Mouse (Mus musculus): ENCODE measurements around the gene Ess2. TPM values are rescaled to one million over a fixed set of nuclear protein-coding genes. Genes with fewer than 3 reads are reported as not detected.

The Ess2 gene
- total RNA-seq, 4 experiments from 2014 or later, result 16.9 to 28.8 (median 22.5) TPM

DNA sequence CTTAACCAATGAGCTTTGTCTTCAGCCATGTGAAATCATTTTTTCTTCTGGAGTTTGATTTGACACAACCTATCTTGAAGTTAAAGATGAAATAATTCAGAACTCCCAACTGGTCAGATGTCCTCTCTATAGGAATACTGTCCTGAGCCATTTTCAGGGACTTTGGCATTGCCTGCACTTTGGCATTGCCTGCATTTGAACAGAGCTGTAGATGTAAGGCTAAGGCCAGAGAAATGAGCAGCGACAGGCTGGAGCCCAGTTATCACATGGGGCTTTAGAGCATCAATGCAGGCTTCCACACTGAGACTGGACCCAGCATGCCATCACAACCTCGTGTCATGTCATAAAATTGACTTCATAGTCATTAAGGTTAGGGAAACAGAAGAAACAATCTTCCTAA lies 57.9 kb downstream of the Ess2 start:
- no peak for DNase-seq

DNA sequence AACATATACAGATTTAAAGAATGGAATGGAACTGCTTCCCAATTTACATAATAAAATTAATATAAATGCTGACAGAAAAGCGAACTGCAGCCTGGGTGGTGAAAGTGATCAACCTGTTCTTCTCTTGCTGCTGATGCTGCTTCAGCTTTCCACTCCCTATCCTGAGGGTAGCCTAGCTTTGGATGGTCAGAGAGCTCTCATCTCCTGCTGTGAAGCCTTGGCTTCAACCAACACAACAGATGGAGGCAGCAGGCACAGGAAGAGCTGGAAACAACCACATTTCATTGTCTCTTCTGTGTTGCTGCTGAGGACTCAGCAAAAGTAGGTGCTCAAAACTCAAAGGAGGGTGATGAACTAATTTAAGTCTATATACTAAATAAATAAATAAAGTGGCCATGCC lies 59.3 kb downstream of the Ess2 start:
- no peak for DNase-seq

DNA sequence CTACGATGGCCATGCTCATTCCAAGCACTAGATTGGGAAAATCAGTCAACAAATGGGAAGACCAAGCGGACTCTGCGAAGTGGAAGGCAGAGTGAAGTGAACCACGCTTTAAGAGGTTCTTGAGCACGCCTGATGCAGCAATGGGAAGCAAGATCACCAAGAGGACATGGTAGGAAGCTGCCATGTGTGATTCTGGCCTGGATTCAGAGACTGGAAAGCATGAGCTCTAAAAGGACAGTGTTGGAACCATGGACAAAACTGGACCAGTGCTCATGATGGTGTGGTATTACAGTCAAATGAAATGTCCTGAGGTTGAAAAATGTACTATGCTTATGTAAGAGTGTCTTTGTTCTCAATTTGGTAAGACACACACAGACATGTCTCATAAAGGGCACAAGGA lies 59.8 kb downstream of the Ess2 start:
- no peak for DNase-seq

Other genes with a start within 250 kb of the Ess2 start
- 10 to 100 TPM; 54.1 to 95.8 (median 62.0) TPM for gene Med15, start 178.5 kb downstream of the Ess2 start, total RNA-seq (2022)
- 10 to 100 TPM; 40.5 to 65.6 (median 50.8) TPM for gene Klhl22, start 151.7 kb downstream of the Ess2 start, total RNA-seq (2022)
- 10 to 100 TPM; 11.8 to 14.9 (median 13.1) TPM for gene Scarf2, start 114.1 kb downstream of the Ess2 start, total RNA-seq (2022)
- gene B830017H08Rik, start 78.2 kb downstream of the Ess2 start, total RNA-seq (2022), result not detected
- 1 to 10 TPM in 3 of 4 experiments, under 1 TPM in 1; 0.94 to 3.6 (median 2.3) TPM for gene Car15, start 73.0 kb downstream of the Ess2 start, total RNA-seq (2022)
- gene Gm20518, start 19.7 kb downstream of the Ess2 start, total RNA-seq (2022), result under 1 TPM; 0.23 to 0.73 (median 0.33) TPM
- gene Tssk1, start 17.1 kb downstream of the Ess2 start, total RNA-seq (2022), result under 1 TPM in 3 of 4 experiments, not detected in 1; 0.08 to 0.17 (median 0.12) TPM
- 10 to 100 TPM; 66.1 to 78.0 (median 76.2) TPM for gene Dgcr2, start 12.8 kb downstream of the Ess2 start, total RNA-seq (2022)
- not detected for gene Tssk2, start 12.7 kb downstream of the Ess2 start, total RNA-seq (2022)
- not detected for gene Gsc2, start 3.7 kb upstream of the Ess2 start, total RNA-seq (2022)
- gene Slc25a1, start 16.9 kb upstream of the Ess2 start, total RNA-seq (2022), result 100 to 1,000 TPM; 184 to 251 (median 197) TPM
- gene Vpreb2, start 69.1 kb upstream of the Ess2 start, total RNA-seq (2022), result under 1 TPM in 2 of 4 experiments, not detected in 2; 0.35 to 0.81 TPM
- gene Dgcr6, start 141.5 kb upstream of the Ess2 start, total RNA-seq (2022), result 10 to 100 TPM; 63.2 to 80.9 (median 74.1) TPM
- 10 to 100 TPM; 24.3 to 64.6 (median 44.3) TPM for gene Prodh, start 178.9 kb upstream of the Ess2 start, total RNA-seq (2022)
- under 1 TPM in 3 of 4 experiments, not detected in 1; 0.14 to 0.30 (median 0.23) TPM for gene Rtn4r, start 216.3 kb upstream of the Ess2 start, total RNA-seq (2022)